Mouse (Mus musculus) urinary bladder, adult 18-20 months (tissue): ENCODE measurements around the gene Nepro.
A peak's percentile ranks its signal among the peaks of the same experiment; 100 is the strongest.

Source experiments
- DNase-seq, 2 experiments: peaks; one replicate each; pipeline ENCODE4 v3.0.0; 2022; ENCODE audit warnings: low spot score in 2 of 2, mixed read lengths in 2 of 2

Gene Nepro

GRCm38 (mm10) chr16:44724083-44724787 lies at the start of gene Nepro:
TSS of gene Nepro (plus strand) at chr16:44724301.
- peak; percentile 92 to 99 for DNase-seq

GRCm38 (mm10) chr16:44676357-44676756 lies 47.7 kb upstream of the Nepro start:
- no peak for DNase-seq

GRCm38 (mm10) chr16:44679082-44679481 lies 45.0 kb upstream of the Nepro start:
- DNase-seq: no peak

GRCm38 (mm10) chr16:44679503-44679971 lies 44.6 kb upstream of the Nepro start:
- DNase-seq: no peak

- DNase-seq: no peak
These were observed 43.2 kb upstream of the Nepro start for GRCm38 (mm10) chr16:44680756-44681498.

GRCm38 (mm10) chr16:44684646-44685045 lies 39.5 kb upstream of the Nepro start:
- no peak for DNase-seq

GRCm38 (mm10) chr16:44685401-44685800 lies 38.7 kb upstream of the Nepro start:
- no peak for DNase-seq

GRCm38 (mm10) chr16:44686991-44687718 lies 36.9 kb upstream of the Nepro start:
- no peak for DNase-seq

- no peak for DNase-seq
These were observed 36.2 kb upstream of the Nepro start for GRCm38 (mm10) chr16:44687719-44688420.

- no peak for DNase-seq
These were observed 35.6 kb upstream of the Nepro start for GRCm38 (mm10) chr16:44688507-44688906.

GRCm38 (mm10) chr16:44690501-44690900 lies 33.6 kb upstream of the Nepro start:
- DNase-seq: no peak

- DNase-seq: no peak
These were observed 33.0 kb upstream of the Nepro start for GRCm38 (mm10) chr16:44691066-44691465.

GRCm38 (mm10) chr16:44691561-44692141 lies 32.5 kb upstream of the Nepro start:
- DNase-seq: peak; percentile 11 to 23

- no peak for DNase-seq
These were observed 31.6 kb upstream of the Nepro start for GRCm38 (mm10) chr16:44692541-44692940.

- DNase-seq: no peak
These were observed 30.4 kb upstream of the Nepro start for GRCm38 (mm10) chr16:44693695-44694094.

GRCm38 (mm10) chr16:44695214-44695858 lies 28.8 kb upstream of the Nepro start:
- no peak for DNase-seq

GRCm38 (mm10) chr16:44695859-44696620 lies 28.1 kb upstream of the Nepro start:
- no peak for DNase-seq

GRCm38 (mm10) chr16:44697473-44698205 lies 26.5 kb upstream of the Nepro start:
- DNase-seq: no peak

GRCm38 (mm10) chr16:44701155-44701554 lies 22.9 kb upstream of the Nepro start:
- DNase-seq: no peak
